In genomic region chr1:93326446-93326845, GRCm38 (mm10) we compare ENCODE assay signal across 11 mouse cellular contexts. TPM values are rescaled to one million over a fixed set of nuclear protein-coding genes. Genes with fewer than 3 reads are reported as not detected.
"Had no signal": no experiment of that assay in that cellular context is flagged by ENCODE, and none has a peak within 500 bp of the region (broad histone marks: within the 10 kb centered on the region; RNA-seq: fewer than 3 reads in every experiment).

No protein-coding gene starts in this region.

- H3K4me1 ChIP-seq: limb, embryonic 15.5 days; liver, embryonic 13.5 days; lung, embryonic 15.5 days; midbrain, embryonic 13.5 days; stomach, embryonic 15.5 days had no signal

- H3K9ac ChIP-seq: limb, embryonic 15.5 days; liver, embryonic 13.5 days; liver, postnatal 0 days; lung, embryonic 15.5 days; midbrain, embryonic 13.5 days; stomach, embryonic 15.5 days had no signal

- H3K27ac ChIP-seq: left cerebral cortex, adult 2 months; limb, embryonic 15.5 days; liver, embryonic 13.5 days; lung, embryonic 15.5 days; midbrain, embryonic 13.5 days; stomach, embryonic 15.5 days had no signal

- DNase-seq: kidney, postnatal 14 days; liver, embryonic 13.5 days; liver, postnatal 0 days; lung, postnatal 36 days; right cerebral cortex, postnatal 14 days; thymus, postnatal 36 days had no signal

- ATAC-seq: liver, postnatal 0 days; midbrain, embryonic 13.5 days had no signal

- H3K27me3 ChIP-seq: limb, embryonic 15.5 days; liver, embryonic 13.5 days; lung, embryonic 15.5 days; midbrain, embryonic 13.5 days; stomach, embryonic 15.5 days had no signal

- H3K9me3 ChIP-seq: limb, embryonic 15.5 days; liver, embryonic 13.5 days; lung, embryonic 15.5 days; midbrain, embryonic 13.5 days; stomach, embryonic 15.5 days had no signal

- H3K4me3 ChIP-seq: left cerebral cortex, adult 2 months; limb, embryonic 15.5 days; liver, embryonic 13.5 days; lung, embryonic 15.5 days; midbrain, embryonic 13.5 days; stomach, embryonic 15.5 days had no signal

- H3K4me2 ChIP-seq: limb, embryonic 15.5 days; liver, embryonic 13.5 days; lung, embryonic 15.5 days; midbrain, embryonic 13.5 days; stomach, embryonic 15.5 days had no signal

RNA-seq across cellular contexts. Expression of gene Ano7, which starts 47.3 kb away (rescaled TPM):
- polyA plus RNA-seq: liver, postnatal 0 days had no signal
